Mouse (Mus musculus) CD8-positive naive resting alpha-beta T cell, adult 2 months (primary cell): Measurements from ENCODE around the gene Limk1.
"Not testable (repeated sequence)": the region's sequence is repeated elsewhere in the genome, so short reads cannot be mapped to it uniquely, and the experiment has no call there.

Source experiments
- DNase-seq, 2 experiments: peaks; one replicate each; pipeline ENCODE4 v3.0.0; 2022; ENCODE audit warnings: low read depth in 2 of 2, low spot score in 2 of 2

Gene Limk1

DNA sequence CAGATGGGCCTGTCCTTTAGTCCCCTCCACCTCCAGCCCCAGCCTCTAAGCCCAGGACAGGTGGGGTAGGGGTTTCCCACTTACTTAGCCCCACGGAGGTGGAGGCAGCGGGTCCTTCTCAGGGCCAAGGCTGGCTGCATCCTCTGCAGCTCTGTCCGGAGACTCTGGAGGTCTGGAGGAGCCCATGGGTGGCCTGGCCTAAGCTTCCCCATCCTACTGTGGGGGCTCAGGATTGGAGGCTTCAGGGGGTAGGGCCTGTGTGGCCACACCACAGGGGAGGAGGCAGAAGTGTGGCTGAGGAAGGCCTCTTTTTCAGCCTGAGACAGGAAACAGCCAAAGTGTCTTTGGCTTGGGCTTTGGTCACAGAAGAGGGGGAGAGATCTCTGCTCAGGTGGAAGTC, 10.4 kb downstream of the Limk1 start:
- peak; percentile 19 to 32 for DNase-seq

DNA sequence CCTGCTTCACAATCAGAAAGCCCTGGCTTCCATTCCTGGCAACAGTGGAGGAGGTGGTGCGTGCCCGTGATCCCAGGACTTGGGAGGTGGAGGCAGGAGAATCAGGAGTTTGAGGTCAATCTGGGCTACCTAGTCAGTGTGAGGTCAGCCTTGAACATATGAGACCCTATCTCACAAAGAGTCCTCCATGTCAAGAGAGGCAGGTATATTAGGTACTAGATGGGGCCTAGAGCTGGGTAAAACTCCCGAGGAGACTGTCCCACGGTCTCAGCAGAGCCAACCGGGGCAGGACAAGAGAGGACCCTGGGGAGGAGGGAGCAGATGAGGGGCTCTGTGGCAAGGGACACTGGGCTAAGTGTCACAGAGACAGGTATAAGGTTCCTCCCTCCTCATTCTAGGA, 10.9 kb downstream of the Limk1 start:
- no peak for DNase-seq

DNA sequence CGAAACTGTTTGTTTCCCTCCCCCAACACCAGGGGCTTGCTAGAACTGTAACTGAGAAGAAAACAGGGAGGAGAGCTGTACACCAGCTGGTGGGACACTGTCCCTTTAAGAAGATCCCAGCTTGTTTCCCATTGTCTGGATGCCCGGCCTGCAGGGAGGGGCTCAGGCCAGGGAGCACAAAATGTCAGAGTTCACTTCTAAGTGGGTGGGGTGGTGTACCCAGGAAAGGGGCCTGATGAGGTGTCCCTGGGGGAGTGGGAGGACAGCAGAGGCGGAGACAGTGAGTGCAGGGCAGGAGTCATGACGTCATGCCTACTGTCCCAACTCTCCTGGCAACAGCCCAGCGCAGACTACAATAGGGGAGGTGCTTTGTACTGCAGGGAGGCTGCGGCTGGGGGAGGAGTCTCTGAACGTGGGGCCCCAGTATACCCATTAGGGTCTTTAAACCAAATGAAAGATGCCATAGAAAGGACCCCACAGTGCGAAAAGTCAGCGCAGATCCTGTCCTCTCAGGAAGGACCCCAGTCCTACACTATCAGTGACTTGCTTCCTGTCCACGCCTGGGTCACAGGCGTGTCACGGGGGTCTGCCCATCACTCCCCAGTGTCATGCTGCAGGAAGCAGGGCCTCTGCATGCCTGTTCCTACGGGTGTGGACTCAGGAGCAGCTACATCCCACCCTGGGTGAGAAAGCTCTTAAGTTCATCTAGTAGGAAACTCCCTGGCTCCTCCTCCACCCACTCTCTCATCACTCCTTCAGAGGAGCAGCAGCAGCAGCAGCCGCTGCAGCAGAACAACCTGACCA, 12.2 kb downstream of the Limk1 start:
- peak; percentile 10 to 23 for DNase-seq

DNA sequence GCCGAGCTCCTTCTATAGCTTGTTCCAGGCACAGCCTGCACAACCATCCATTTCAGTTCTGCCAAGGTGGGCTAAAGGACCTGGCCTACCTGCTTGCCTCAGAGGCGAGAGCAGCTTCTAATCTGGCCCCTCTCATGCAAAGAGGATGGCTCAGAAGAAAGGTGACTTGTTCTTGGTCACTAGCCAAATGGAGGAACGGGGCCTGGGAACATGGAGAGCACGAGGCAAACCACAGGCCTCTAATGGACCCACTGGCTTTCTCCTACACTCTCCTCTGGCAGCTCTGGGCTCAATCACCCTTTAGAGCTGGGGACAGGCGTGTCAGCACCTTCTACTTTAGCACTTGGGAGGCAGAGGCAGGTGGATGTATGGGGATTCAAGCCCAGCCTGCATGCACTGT, 13.4 kb downstream of the Limk1 start:
- DNase-seq: no peak

DNA sequence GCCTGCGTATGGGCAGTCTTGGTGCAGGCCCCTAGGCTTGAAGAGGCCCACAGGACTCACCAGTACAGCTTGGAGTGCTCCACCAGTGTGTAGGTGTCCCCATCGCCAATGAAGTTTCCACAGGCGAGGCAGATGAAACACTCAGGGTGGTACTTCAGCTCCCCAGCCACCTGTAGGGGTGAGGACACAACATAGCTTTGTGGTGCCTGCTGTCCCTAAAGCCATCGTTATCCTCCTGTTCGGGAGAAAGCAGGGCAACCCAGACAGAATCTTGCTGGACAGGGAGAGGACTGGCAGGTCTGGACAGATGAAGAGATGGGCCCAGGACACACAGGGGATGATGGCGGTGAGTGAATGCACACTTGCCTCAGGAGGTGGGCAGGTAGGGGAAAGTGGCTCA, 15.8 kb downstream of the Limk1 start:
- DNase-seq: no peak

DNA sequence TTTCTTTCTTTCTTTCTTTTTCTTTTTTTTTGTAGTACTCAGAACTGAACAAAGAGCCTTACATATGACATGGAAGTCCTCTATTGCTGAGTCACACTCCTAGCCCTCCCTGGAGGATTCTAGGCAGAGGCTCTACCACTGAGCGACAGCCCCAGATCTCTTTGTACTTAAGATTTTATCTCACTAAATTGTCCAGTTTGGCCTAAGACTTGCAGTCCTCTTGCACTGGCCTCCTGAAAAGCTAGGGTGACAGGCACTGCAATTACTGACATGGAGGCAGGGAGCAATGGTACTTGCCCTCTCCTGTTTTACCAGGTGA, 16.2 kb downstream of the Limk1 start:
- no peak for DNase-seq

DNA sequence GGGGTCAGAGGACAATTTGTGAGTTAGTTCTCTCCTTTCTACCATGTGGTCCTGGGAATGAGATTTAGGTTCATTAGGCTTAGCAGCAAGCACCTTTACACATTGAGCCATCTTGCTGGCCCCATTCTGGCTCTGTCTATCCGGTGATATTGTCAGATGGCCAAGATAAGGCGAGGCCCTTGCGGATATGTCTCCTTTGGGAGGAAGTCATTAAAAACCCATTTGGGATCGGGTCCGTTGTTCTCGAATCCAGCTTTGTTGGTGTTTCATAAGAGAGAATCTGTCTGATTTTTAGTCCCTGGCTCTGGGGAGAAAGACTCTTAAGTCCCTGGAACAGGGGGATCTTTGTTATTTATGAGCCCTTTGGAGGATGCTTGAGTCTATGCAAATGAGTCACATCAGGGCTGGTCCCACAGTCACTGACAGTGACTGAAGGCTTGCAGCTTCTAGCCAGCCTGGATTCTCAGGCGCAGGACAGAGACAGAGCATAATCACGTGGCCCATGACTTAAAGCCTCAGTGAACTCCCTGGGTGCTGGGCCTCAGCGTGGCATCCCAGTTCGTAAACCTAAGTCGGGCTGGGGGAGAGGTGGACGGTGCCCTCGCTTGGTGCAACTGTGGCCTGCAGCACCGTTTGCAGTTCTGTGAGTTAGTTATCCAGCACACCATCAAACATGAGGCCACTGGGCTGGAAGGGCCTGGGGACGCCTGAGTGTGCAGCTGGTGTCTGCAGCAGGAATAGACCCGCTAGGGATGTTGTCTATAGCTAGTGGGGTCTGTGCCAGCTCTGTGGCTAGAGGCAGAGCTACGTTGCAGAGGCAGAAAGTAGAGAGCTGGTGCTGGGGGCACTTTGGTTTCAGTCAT, 16.8 kb downstream of the Limk1 start:
- DNase-seq: no peak

DNA sequence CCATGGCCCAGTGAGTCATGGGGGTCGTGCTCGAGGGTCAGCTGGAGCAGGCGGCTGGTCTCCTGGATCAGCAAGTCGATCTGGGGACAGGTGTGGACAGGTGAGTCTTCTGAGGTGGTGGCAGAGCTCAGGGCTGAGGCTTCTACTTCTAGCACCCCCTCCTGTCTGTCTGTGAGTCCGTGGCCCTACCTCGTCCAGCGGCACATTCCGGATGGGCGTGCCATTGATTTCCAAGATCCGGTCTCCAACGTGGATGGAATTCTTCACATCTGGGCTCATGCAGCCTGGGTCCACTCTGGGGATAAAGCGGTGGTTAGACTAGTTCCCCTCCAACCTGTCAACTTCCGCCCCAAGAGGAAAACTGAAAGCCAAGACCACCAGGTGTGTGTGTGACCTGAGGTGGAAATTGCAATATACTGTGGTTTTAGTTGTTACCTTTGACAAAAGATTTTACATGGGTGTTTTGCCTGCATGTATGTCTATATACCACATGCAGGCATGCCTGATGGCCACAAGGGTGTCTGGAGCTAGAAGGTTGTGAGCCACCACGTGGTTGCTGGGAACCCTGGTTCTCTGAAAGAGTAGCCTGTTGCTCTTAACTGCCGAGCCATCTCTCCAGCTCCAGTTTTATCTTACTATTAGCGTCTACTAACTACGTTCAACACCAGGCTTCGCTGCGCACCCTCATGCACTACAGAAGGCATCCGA, 19.2 kb downstream of the Limk1 start:
- no peak for DNase-seq

DNA sequence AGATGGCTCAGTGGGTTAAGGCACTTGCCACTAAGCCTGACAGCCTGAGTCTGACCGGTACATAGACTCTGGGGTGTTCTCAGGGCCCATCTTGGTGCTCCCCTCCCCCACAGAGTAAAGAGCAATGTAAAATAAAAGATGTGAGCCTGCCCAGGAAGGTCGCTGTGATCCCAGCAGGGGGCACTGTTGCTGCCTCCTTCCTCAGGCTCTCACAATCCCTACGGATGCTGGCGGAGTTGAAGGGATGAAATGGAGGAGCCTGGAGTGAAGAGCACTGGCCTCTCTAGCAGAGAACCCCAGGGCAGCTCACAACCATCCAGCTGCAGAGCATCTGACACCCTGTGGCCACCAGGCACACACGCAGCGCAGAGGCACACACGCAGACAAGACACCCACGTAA, 19.9 kb downstream of the Limk1 start:
- DNase-seq: no peak

DNA sequence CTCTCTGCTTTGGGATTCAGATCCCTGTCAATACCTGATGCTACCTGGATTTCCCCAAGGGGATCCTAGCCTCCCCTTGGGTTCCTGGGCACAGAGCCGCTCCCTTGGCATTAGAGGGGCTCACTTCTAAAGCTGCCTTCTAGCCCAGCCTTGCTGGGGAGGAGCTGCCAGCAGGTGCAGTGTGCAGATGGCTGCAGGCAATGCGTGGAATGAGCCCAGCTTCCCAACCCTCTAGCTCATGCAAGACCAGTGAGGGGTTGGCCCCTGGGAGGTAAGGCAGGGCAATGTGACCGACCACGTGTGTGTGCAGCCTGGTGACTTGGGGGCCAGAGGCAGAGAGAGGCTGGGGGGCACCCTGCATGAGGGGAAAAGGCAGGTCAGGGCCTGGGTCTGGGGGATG, 31.7 kb downstream of the Limk1 start:
- no peak for DNase-seq

DNA sequence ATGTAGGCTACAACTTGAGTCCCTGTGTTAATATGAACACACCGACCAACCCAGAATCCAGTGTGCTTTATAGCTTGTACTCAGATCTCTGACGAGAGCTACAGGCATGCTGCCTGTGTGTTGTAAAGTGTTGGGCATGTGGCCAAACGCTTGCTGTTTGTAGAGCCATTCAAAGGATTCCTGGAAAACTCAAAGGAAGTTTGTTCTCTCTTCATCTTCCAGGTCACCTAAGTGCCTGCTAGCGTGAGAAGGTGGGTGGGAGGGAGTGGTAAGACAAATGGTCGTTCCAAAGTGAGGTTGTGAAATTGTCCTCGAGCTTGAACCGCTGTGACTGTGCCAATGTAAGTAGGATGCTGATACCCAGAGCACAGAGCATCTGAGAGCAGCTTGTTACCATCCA, 36.4 kb downstream of the Limk1 start:
- no peak for DNase-seq

DNA sequence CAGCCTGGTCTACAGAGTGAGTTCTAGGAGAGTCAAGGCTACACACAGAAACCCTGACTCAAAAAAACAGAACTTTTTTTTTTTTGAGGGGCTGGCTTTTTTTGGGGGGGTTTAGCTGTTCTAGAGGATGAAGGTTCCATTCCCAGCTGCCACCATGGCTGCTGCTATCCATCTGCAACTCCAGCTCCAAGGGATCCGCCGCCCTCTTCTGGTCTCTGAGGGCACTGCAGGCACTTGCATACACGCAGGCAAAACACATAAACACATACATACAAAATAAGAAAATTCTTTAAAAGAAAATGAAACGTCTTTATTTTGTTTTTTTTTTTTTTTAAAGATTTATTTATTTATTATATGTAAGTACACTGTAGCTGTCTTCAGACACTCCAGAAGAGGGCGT, 37.5 kb downstream of the Limk1 start:
- DNase-seq: peak; percentile 52 to 54

DNA sequence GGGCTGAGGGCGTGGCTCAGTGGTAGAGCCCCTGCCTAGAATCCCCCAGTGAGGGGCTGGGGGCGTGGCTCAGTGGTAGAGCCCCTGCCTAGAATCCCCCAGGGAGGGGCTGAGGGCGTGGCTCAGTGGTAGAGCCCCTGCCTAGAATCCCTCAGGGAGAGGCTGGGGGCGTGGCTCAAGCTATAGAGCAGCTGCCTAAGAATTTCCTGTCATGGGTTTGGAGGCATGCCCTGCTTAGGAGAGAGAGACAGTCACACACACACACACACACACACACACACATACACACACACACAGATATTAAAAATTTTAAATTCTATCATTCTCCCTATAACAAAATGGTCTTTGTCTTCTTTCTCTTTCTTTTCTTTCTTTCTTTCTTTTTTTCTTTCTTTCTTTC, 39.4 kb downstream of the Limk1 start:
- DNase-seq: not testable (repeated sequence)

DNA sequence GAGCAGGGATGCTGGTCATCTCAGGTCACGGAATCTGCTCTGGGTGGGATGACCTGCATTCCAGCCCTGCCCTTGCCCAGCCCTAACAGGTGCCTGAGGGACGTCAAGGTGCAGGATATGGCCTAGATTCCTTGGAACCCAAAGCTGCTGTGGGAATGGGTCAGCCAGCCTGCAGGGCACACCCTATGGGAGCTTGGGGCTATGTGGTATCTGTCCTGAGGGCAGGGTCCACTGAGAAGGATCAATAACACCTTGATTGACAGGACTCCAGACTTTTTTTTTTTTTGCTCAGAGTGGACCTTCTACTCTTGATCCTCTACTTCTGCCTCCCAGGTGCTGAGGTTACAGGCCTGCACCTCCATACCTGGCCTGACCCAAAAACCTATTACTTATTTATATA, 41.0 kb downstream of the Limk1 start:
- DNase-seq: no peak

DNA sequence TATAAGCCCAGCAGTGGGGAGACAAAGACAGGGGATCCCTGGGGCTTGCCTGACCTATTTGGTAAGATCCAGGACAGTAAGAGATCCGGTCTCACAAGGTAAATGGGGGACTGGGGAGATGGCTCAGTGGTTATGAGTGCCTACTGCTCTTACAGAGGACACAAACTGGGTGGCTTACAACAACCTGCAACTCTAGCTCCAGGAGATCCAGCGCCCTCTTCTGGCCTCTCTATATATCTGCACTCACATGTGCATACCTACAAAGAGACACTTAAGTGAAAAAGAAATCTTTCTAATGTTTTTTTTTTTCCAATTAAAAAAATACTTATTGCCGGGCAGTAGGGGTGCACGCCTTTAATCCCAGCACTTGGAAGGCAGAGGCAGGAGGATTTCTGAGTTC, 41.9 kb downstream of the Limk1 start:
- no peak for DNase-seq

DNA sequence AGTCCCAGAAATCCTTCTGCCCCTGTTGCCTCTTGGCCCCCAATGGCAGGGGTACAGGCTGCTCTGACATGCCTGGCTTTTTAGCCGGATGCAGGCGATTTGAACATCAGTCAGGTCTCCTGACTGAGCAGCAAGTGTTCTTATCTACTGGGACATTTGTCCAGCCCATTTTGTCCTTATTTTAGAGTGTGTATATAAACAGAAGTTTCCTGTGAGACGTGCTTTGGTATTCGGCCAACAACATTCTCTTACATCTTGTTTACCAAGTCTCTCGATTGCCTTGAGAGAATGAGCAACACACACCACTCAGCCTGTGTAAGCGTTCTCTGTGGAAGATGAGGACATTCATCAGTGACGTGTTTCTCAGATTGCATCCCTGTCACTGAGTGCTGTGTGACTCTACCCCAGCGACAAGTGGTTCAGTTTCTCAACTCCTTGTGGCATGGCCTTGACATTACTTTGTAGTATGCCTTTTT, 43.7 kb downstream of the Limk1 start:
- no peak for DNase-seq

DNA sequence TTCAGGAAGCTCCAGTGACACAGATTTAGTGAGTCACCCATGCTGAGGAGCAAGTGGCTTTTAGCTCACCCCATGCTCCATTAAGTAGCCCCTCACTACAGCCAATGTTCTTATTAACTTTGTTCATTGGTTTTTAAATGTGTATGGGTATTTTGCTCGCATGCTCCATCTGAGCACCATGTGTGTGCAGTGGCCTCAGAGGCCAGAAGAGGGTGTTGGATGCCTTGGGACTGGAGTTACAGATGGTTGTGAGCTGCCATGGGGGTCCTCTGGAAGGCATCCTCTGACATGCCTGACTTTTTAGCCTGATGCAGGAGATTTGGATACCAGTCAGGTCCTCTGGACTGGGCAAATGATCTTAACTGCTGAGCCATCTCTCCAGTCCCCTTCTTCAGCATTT, 44.3 kb downstream of the Limk1 start:
- no peak for DNase-seq

DNA sequence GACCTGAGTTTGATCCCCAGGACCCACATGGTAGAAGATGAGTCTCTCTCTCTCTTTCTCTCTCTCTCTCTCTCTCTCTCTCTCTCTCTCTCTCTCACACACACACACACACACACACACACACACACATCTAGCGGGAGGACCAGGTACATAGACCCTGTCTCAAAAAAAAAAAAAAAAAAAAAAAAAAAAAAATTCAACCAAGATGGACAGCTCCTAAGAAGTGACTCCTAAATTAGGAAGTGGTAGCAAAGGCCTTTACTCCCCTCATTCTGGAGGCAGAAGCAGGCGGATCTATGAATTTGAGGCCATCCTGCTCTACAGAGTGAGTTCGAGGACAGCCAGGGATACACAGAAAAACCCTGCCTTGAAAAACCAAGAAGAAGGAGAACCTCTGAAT, 48.0 kb downstream of the Limk1 start:
- no peak for DNase-seq

DNA sequence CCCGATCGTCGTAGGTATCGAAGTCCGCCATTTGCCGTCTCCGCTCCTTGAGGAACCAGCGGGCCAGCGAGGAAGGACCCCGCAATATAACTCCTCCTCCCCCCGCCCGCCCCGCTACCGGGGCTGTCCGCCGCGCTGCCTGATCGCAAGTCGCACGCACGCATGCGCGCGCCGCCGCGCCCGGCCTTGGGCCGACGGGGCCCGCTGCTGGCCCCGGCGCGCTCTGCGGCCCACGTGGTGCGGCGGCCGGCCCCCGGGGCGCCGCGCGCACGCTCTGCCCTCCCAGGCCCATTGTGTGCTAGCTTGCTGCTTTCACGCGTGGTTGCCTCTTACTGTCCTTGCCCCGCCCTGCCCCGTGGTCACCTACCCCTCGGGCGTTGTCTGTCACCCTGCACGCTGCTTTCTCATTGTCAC, 49.1 kb downstream of the Limk1 start, which contains the start of gene Eif4h:
Gene Eif4h, minus strand, starts transcription at position 222 of the 414 bp plus-strand sequence.
- DNase-seq: peak; percentile 94 to 95

DNA sequence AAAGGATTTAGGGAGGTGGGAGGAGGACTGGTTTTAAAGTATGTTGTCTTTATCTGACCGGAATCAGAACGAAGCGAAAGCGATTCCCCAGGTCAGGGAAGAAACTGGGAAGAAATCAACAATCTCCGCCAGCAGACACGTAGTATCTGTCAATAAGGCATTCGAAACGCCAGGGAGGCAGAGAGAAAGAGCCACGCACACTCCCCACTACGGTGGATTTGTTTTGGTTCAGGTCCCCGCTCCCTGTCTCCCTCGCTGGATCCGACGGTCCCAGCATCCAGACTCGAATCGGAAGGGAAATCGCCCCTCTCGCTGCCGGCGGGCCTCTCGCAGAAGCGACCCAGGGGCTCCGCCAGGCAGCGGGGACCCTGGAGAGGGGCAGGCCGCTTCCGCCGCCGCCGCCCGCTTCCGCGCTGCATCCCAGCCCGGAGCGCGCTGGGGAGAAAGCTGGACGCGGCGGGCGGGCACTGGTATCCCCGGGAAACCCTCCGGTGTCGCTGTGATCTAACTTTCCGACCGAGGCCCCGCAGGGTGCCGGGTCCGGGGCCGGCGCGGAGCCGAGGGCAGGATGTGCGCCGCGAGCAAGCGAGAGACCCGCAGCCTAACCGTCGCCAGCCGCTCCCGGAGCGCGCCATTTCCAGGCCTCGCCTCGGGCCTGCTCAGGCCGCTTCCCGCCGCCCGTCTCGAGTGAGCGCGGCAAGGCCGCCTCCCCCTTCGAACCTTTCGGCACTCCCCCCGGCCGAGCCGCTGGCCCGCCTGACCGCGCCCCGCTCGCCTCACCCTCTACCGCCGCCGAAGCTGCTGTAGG, 49.7 kb downstream of the Limk1 start:
- peak in 1 of 2 experiments; percentile 16 for DNase-seq

DNA sequence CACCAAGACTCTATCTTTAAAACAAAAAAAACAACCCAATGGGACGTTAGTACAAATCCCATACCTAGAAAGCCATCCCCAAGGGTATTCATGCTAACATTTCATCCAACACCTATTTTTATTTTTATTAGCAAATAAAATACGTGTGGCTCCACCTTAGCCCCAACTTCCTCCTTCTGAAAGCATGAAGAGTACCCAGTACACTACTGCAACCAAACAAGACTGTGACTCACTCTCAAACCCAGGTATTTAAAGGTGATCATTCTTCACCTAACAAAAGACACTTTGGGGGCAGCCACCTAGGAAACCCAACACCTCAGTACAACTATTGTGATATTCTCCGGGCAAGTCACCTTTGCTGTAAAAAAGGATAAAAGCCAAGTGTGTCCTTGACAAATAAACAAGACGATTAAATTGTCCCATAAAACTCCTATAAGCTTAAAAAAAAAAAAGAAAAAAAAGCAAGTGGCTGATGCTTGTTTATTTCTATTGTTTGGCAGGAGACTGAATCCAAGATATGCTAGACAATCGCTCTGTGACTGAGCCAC, 50.5 kb downstream of the Limk1 start:
- no peak for DNase-seq
